Mouse (Mus musculus): Measurements from ENCODE around the gene 3110070M22Rik. TPM values are rescaled to one million over a fixed set of nuclear protein-coding genes. Genes with fewer than 3 reads are reported as not detected.
"Not testable (repeated sequence)": the region's sequence is repeated elsewhere in the genome, so short reads cannot be mapped to it uniquely, and the experiment has no call there.

The 3110070M22Rik gene
- polyA plus RNA-seq (2012; rRNA removed), result 154 and 184 TPM in 2 replicates

GRCm38 (mm10) chr13:119487880-119488580 is at the start of gene 3110070M22Rik, which contains the start of gene Tmem267:
3110070M22Rik (minus strand) TSS chr13:119488383.
Tmem267 (plus strand) TSS chr13:119488039.
- Histone ChIP-seq H3K27ac (ENCODE audit: control insufficient read depth, insufficient read depth, low read depth, low read length) (peak within 1 kb of the TSS; percentile 91), H3K4me1 (ENCODE audit: control insufficient read depth, insufficient read depth, low read length) (peaks cover 2% of the 10 kb centered on the region; the same call in 1 of the 2 replicates), H3K36me3 (ENCODE audit: control insufficient read depth, insufficient read depth, low read length) (peaks cover 1% of the 10 kb centered on the region; the same call in 1 of the 2 replicates), H3K4me3 (ENCODE audit: control insufficient read depth, low read depth, low read length) (no peak within 1 kb of the TSS; the same call in 1 of the 2 replicates), H3K27me3 (ENCODE audit: control insufficient read depth, insufficient read depth, low read length) (no peaks in the 10 kb centered on the region)
- TF ChIP-seq CTCF (IDR thresholded peaks at IDR 0.05; ENCODE audit: control insufficient read depth, insufficient read depth, insufficient replicate concordance, low read depth, low read length), result no peak

GRCm38 (mm10) chr13:119494938-119495337 is 6.8 kb upstream of the 3110070M22Rik start:
- not testable (repeated sequence) for H3K27ac ChIP-seq (ENCODE audit: control insufficient read depth, insufficient read depth, low read depth, low read length); H3K36me3 ChIP-seq (ENCODE audit: control insufficient read depth, insufficient read depth, low read length); H3K4me1 ChIP-seq (ENCODE audit: control insufficient read depth, insufficient read depth, low read length); H3K27me3 ChIP-seq (ENCODE audit: control insufficient read depth, insufficient read depth, low read length); H3K4me3 ChIP-seq (ENCODE audit: control insufficient read depth, low read depth, low read length)

- H3K4me3 ChIP-seq (ENCODE audit: control insufficient read depth, low read depth, low read length); H3K27ac ChIP-seq (ENCODE audit: control insufficient read depth, insufficient read depth, low read depth, low read length); H3K36me3 ChIP-seq (ENCODE audit: control insufficient read depth, insufficient read depth, low read length); H3K4me1 ChIP-seq (ENCODE audit: control insufficient read depth, insufficient read depth, low read length); H3K27me3 ChIP-seq (ENCODE audit: control insufficient read depth, insufficient read depth, low read length): not testable (repeated sequence)
- 0 out of 2 replicates have a peak, but pooled peaks have one; percentile 16 for TF ChIP-seq POLR2A (IDR thresholded peaks at IDR 0.05; ENCODE audit: control insufficient read depth, low read depth, low read length)
Observed at GRCm38 (mm10) chr13:119492083-119492482, 3.9 kb upstream of the 3110070M22Rik start.

- H3K4me1 ChIP-seq (ENCODE audit: control insufficient read depth, insufficient read depth, low read length), result peaks cover 2% of the 10 kb centered on the region; the same call in 1 of the 2 replicates
- H3K4me3 ChIP-seq (ENCODE audit: control insufficient read depth, low read depth, low read length), result no peak overlapping the region; the same call in 1 of the 2 replicates
- TF ChIP-seq CTCF (IDR thresholded peaks at IDR 0.05; ENCODE audit: control insufficient read depth, insufficient read depth, insufficient replicate concordance, low read depth, low read length) (no peak), POLR2A (IDR thresholded peaks at IDR 0.05; ENCODE audit: control insufficient read depth, low read depth, low read length) (no peak)
- peaks cover 1% of the 10 kb centered on the region; the same call in 1 of the 2 replicates for H3K36me3 ChIP-seq (ENCODE audit: control insufficient read depth, insufficient read depth, low read length)
- 0 out of 2 replicates have a peak overlapping the region, but pooled peaks have one; percentile 21 for H3K27ac ChIP-seq (ENCODE audit: control insufficient read depth, insufficient read depth, low read depth, low read length)
- H3K27me3 ChIP-seq (ENCODE audit: control insufficient read depth, insufficient read depth, low read length), result no peaks in the 10 kb centered on the region
Observed at GRCm38 (mm10) chr13:119487354-119487753, 829 bp downstream of the 3110070M22Rik start.

- H3K4me3 ChIP-seq (ENCODE audit: control insufficient read depth, low read depth, low read length), result no peak overlapping the region
- peaks cover 1% of the 10 kb centered on the region; the same call in 1 of the 2 replicates for H3K36me3 ChIP-seq (ENCODE audit: control insufficient read depth, insufficient read depth, low read length)
- H3K27me3 ChIP-seq (ENCODE audit: control insufficient read depth, insufficient read depth, low read length), result no peaks in the 10 kb centered on the region
- no peak for TF ChIP-seq POLR2A (IDR thresholded peaks at IDR 0.05; ENCODE audit: control insufficient read depth, low read depth, low read length)
- no peak overlapping the region for H3K27ac ChIP-seq (ENCODE audit: control insufficient read depth, insufficient read depth, low read depth, low read length)
- no peaks in the 10 kb centered on the region for H3K4me1 ChIP-seq (ENCODE audit: control insufficient read depth, insufficient read depth, low read length)
Observed at GRCm38 (mm10) chr13:119477789-119478188, 10.4 kb downstream of the 3110070M22Rik start.

- H3K27me3 ChIP-seq (ENCODE audit: control insufficient read depth, insufficient read depth, low read length), result no peaks in the 10 kb centered on the region
- H3K27ac ChIP-seq (ENCODE audit: control insufficient read depth, insufficient read depth, low read depth, low read length), result no peak overlapping the region
- TF ChIP-seq CTCF (IDR thresholded peaks at IDR 0.05; ENCODE audit: control insufficient read depth, insufficient read depth, insufficient replicate concordance, low read depth, low read length) (no peak), POLR2A (IDR thresholded peaks at IDR 0.05; ENCODE audit: control insufficient read depth, low read depth, low read length) (no peak)
- H3K36me3 ChIP-seq (ENCODE audit: control insufficient read depth, insufficient read depth, low read length), result peaks cover 2% of the 10 kb centered on the region
- no peak overlapping the region for H3K4me3 ChIP-seq (ENCODE audit: control insufficient read depth, low read depth, low read length)
- no peaks in the 10 kb centered on the region for H3K4me1 ChIP-seq (ENCODE audit: control insufficient read depth, insufficient read depth, low read length)
Observed at GRCm38 (mm10) chr13:119476631-119477030, 11.6 kb downstream of the 3110070M22Rik start.

GRCm38 (mm10) chr13:119462596-119463560 is 25.3 kb downstream of the 3110070M22Rik start, which contains the start of gene 4833420G17Rik:
4833420G17Rik (plus strand) TSS chr13:119462768.
- Histone ChIP-seq H3K36me3 (ENCODE audit: control insufficient read depth, insufficient read depth, low read length) (no peaks in the 10 kb centered on the region; the same call in 1 of the 2 replicates), H3K27ac (ENCODE audit: control insufficient read depth, insufficient read depth, low read depth, low read length) (peak within 1 kb of the TSS; percentile 97), H3K4me1 (ENCODE audit: control insufficient read depth, insufficient read depth, low read length) (peaks cover 5% of the 10 kb centered on the region; the same call in 1 of the 2 replicates), H3K27me3 (ENCODE audit: control insufficient read depth, insufficient read depth, low read length) (no peaks in the 10 kb centered on the region), H3K4me3 (ENCODE audit: control insufficient read depth, low read depth, low read length) (peak within 1 kb of the TSS; percentile 99)
- TF ChIP-seq CTCF (IDR thresholded peaks at IDR 0.05; ENCODE audit: control insufficient read depth, insufficient read depth, insufficient replicate concordance, low read depth, low read length) (no peak), POLR2A (IDR thresholded peaks at IDR 0.05; ENCODE audit: control insufficient read depth, low read depth, low read length) (peak; percentile 84)
